Mouse (Mus musculus) intestine, embryonic 15.5 days (tissue): Measurements from ENCODE around the gene Rdh16f1. TPM values are rescaled to one million over a fixed set of nuclear protein-coding genes. Genes with fewer than 3 reads are reported as not detected.
"Not testable (repeated sequence)": the region's sequence is repeated elsewhere in the genome, so short reads cannot be mapped to it uniquely, and the experiment has no call there.

Source experiments
- ATAC-seq: fragments of 200-750 bp; cut with Nextera tagmentation; 2 replicates; pipeline ENCODE4 v1.8.0; 2017; ENCODE audit warnings: moderate TSS enrichment, moderate library complexity
- H3K27ac ChIP-seq: fragments of 300-500 bp; sonication (generic); 2 replicates; pipeline ENCODE4 v1.5.1; 2015; ENCODE audit warnings: mild to moderate bottlenecking, inconsistent platforms
- H3K27me3 ChIP-seq: fragments of 300-500 bp; sonication (generic); replicated peaks from 2 replicates; pipeline ENCODE4 v1.6.1; 2015; ENCODE audit warnings: inconsistent platforms
- H3K36me3 ChIP-seq: fragments of 300-500 bp; sonication (generic); 2 replicates; pipeline ENCODE4 v1.6.1; 2015; ENCODE audit warnings: inconsistent platforms
- H3K4me1 ChIP-seq: fragments of 300-500 bp; sonication (generic); replicated peaks from 2 replicates; pipeline ENCODE4 v1.6.1; 2015; ENCODE audit warnings: inconsistent platforms
- H3K4me2 ChIP-seq: fragments of 300-500 bp; sonication (generic); replicated peaks from 2 replicates; pipeline ENCODE4 v1.6.1; 2015; ENCODE audit warnings: mild to moderate bottlenecking, inconsistent platforms
- H3K4me3 ChIP-seq: fragments of 300-500 bp; sonication (generic); replicated peaks from 2 replicates; pipeline ENCODE4 v1.5.1; 2015; ENCODE audit warnings: inconsistent platforms
- H3K9ac ChIP-seq: fragments of 300-500 bp; sonication (generic); 2 replicates; pipeline ENCODE4 v1.6.1; 2015; ENCODE audit warnings: inconsistent platforms
- H3K9me3 ChIP-seq: fragments of 300-500 bp; sonication (generic); 2 replicates; pipeline ENCODE4 v1.6.1; 2016; ENCODE audit warnings: inconsistent platforms
- WGBS: fragments of 180-500 bp; shearing (Covaris S2); methylation state at CpG from one replicate; pipeline ENCODE4 v1.1.7; 2015; 5-methylcytosine and 5-hydroxymethylcytosine counted together
- polyA plus RNA-seq: library from polyadenylated mRNA; unstranded; fragments of >200 nt; fragmentation: Nextera tagmentation; extraction: Ambion mirVana; gene quantifications from 2 replicates; pipeline ENCODE4 v1.2.1, GENCODE M21; 2015

Gene Rdh16f1
- polyA plus RNA-seq, 1 experiment from 2014 or later = not detected

GRCm38 (mm10) chr10:127802236-127802635 is 42.6 kb downstream of the Rdh16f1 start:
- no peak overlapping the region for H3K4me2 ChIP-seq
- H3K4me1 ChIP-seq = no peaks in the 10 kb centered on the region
- ATAC-seq = no peak
- H3K27ac ChIP-seq = no peak overlapping the region
- no peak overlapping the region for H3K4me3 ChIP-seq
- H3K9me3 ChIP-seq = no peaks in the 10 kb centered on the region
- no peaks in the 10 kb centered on the region for H3K36me3 ChIP-seq
- H3K27me3 ChIP-seq = no peaks in the 10 kb centered on the region
- WGBS = 80% methylated on average over 5 of the region's 5 CpGs
- no peak overlapping the region for H3K9ac ChIP-seq

- 63% methylated on average over 7 of the region's 7 CpGs for WGBS
- Histone ChIP-seq H3K27ac (no peak overlapping the region), H3K36me3 (no peaks in the 10 kb centered on the region), H3K4me2 (no peak overlapping the region), H3K4me3 (no peak overlapping the region), H3K27me3 (no peaks in the 10 kb centered on the region), H3K9me3 (no peaks in the 10 kb centered on the region), H3K9ac (no peak overlapping the region), H3K4me1 (no peaks in the 10 kb centered on the region)
- no peak for ATAC-seq
Measured at GRCm38 (mm10) chr10:127804416-127804815, 44.8 kb downstream of the Rdh16f1 start.

- ATAC-seq = no peak
- Histone ChIP-seq H3K4me1 (no peaks in the 10 kb centered on the region), H3K4me2 (no peak overlapping the region), H3K4me3 (no peak overlapping the region), H3K36me3 (no peaks in the 10 kb centered on the region), H3K27ac (no peak overlapping the region), H3K9me3 (no peaks in the 10 kb centered on the region), H3K9ac (no peak overlapping the region), H3K27me3 (no peaks in the 10 kb centered on the region)
Measured at GRCm38 (mm10) chr10:127815888-127816287, 56.3 kb downstream of the Rdh16f1 start.

- H3K4me2 ChIP-seq, H3K9ac ChIP-seq, ATAC-seq, H3K9me3 ChIP-seq, H3K27me3 ChIP-seq, H3K27ac ChIP-seq, H3K36me3 ChIP-seq, H3K4me1 ChIP-seq, H3K4me3 ChIP-seq: not testable (repeated sequence)
- 67% methylated on average over 4 of the region's 4 CpGs for WGBS
Measured at GRCm38 (mm10) chr10:127817268-127817910, 57.8 kb downstream of the Rdh16f1 start.

- WGBS = 89% methylated on average over 2 of the region's 2 CpGs
- ATAC-seq, H3K36me3 ChIP-seq: not testable (repeated sequence)
Measured at GRCm38 (mm10) chr10:127821806-127822205, 62.2 kb downstream of the Rdh16f1 start.

GRCm38 (mm10) chr10:127825386-127825785 is 65.8 kb downstream of the Rdh16f1 start:
- WGBS = 73% methylated on average over 6 of the region's 6 CpGs
- Histone ChIP-seq H3K36me3 (no peaks in the 10 kb centered on the region), H3K9ac (no peak overlapping the region), H3K4me3 (no peak overlapping the region), H3K27me3 (no peaks in the 10 kb centered on the region), H3K27ac (no peak overlapping the region), H3K4me2 (no peak overlapping the region), H3K4me1 (no peaks in the 10 kb centered on the region), H3K9me3 (no peaks in the 10 kb centered on the region)
- no peak for ATAC-seq

More at GRCm38 (mm10) chr10:127821806-127822205, 62.2 kb downstream of the Rdh16f1 start:
- not testable (repeated sequence) for H3K27me3 ChIP-seq, H3K4me2 ChIP-seq, H3K9me3 ChIP-seq, H3K4me3 ChIP-seq, H3K27ac ChIP-seq, H3K4me1 ChIP-seq, H3K9ac ChIP-seq

- no peak overlapping the region for H3K4me3 ChIP-seq
- H3K9me3 ChIP-seq = no peaks in the 10 kb centered on the region
- 80% methylated on average over 3 of the region's 3 CpGs for WGBS
- H3K27me3 ChIP-seq = no peaks in the 10 kb centered on the region
- H3K27ac ChIP-seq = no peak overlapping the region
- no peak overlapping the region for H3K9ac ChIP-seq
- no peak for ATAC-seq
- H3K36me3 ChIP-seq = no peaks in the 10 kb centered on the region
- no peaks in the 10 kb centered on the region for H3K4me1 ChIP-seq
- H3K4me2 ChIP-seq = no peak overlapping the region
Measured at GRCm38 (mm10) chr10:127829121-127829520, 69.5 kb downstream of the Rdh16f1 start.

GRCm38 (mm10) chr10:127834186-127834585 is 74.6 kb downstream of the Rdh16f1 start:
- not testable (repeated sequence) for H3K9me3 ChIP-seq, H3K27ac ChIP-seq, ATAC-seq, H3K36me3 ChIP-seq, H3K9ac ChIP-seq, H3K4me1 ChIP-seq, H3K4me2 ChIP-seq, H3K4me3 ChIP-seq, H3K27me3 ChIP-seq
- 94% methylated on average over 1 of the region's 1 CpGs for WGBS

- Histone ChIP-seq H3K9me3 (no peaks in the 10 kb centered on the region), H3K4me1 (no peaks in the 10 kb centered on the region), H3K36me3 (no peaks in the 10 kb centered on the region), H3K4me2 (no peak overlapping the region), H3K27ac (no peak overlapping the region), H3K27me3 (no peaks in the 10 kb centered on the region), H3K4me3 (no peak overlapping the region), H3K9ac (no peak overlapping the region)
- no peak for ATAC-seq
- 75% methylated on average over 5 of the region's 5 CpGs for WGBS
Measured at GRCm38 (mm10) chr10:127835292-127835691, 75.7 kb downstream of the Rdh16f1 start.

- not testable (repeated sequence) for H3K9me3 ChIP-seq, H3K27ac ChIP-seq, ATAC-seq, H3K4me2 ChIP-seq, H3K9ac ChIP-seq, H3K4me1 ChIP-seq, H3K36me3 ChIP-seq, H3K4me3 ChIP-seq, H3K27me3 ChIP-seq
- 92% methylated on average over 5 of the region's 5 CpGs for WGBS
Measured at GRCm38 (mm10) chr10:127837793-127838192, 78.2 kb downstream of the Rdh16f1 start.

- Histone ChIP-seq H3K27ac (no peak overlapping the region), H3K4me1 (no peaks in the 10 kb centered on the region), H3K9me3 (no peaks in the 10 kb centered on the region), H3K4me2 (no peak overlapping the region), H3K4me3 (no peak overlapping the region), H3K36me3 (no peaks in the 10 kb centered on the region), H3K27me3 (no peaks in the 10 kb centered on the region), H3K9ac (no peak overlapping the region)
- no peak for ATAC-seq
- 92% methylated on average over 2 of the region's 2 CpGs for WGBS
Measured at GRCm38 (mm10) chr10:127838539-127838938, 79.0 kb downstream of the Rdh16f1 start.

GRCm38 (mm10) chr10:127840776-127841175 is 81.2 kb downstream of the Rdh16f1 start:
- no peak for ATAC-seq
- WGBS = 85% methylated on average over 2 of the region's 2 CpGs
- no peak overlapping the region for H3K9ac ChIP-seq
- no peak overlapping the region for H3K4me2 ChIP-seq
- H3K27ac ChIP-seq = no peak overlapping the region
- no peaks in the 10 kb centered on the region for H3K4me1 ChIP-seq
- H3K27me3 ChIP-seq = no peaks in the 10 kb centered on the region
- no peaks in the 10 kb centered on the region for H3K36me3 ChIP-seq
- no peaks in the 10 kb centered on the region for H3K9me3 ChIP-seq
- no peak overlapping the region for H3K4me3 ChIP-seq
